Mouse (Mus musculus): ENCODE measurements at regions not wholly inside any gene's neighbourhood (a gene's known extent, or its start where the extent isn't known, plus 50 kb on each side); places are given as distances from the start of the nearest gene placed in this dataset.

- TF ChIP-seq CTCF (IDR thresholded peaks at IDR 0.05; ENCODE audit: extremely low read depth, insufficient read depth, low read length) (no peak), POLR2A (IDR thresholded peaks at IDR 0.05; ENCODE audit: extremely low read depth, insufficient read depth, low read length) (no peak)
Measured at GRCm38 (mm10) chr16:73498636-73499208, 912.9 kb downstream of the Robo2 start.

Measured in cortical plate, adult 2 months (tissue).